Mouse (Mus musculus) E14TG2a.4 (cell line): Measurements from ENCODE around the gene Pnp.
"Not testable (repeated sequence)": the region's sequence is repeated elsewhere in the genome, so short reads cannot be mapped to it uniquely, and the experiment has no call there.

ENCODE experiments used
- H3K27me3 ChIP-seq: 2 replicates; pipeline ENCODE4 v1.6.1; 2014; ENCODE audit warnings: low read length, control low read depth; ENCODE audit not compliant: insufficient read depth
- H3K36me3 ChIP-seq: 2 replicates; pipeline ENCODE4 v1.6.1; 2014; ENCODE audit warnings: low read length, control low read depth; ENCODE audit not compliant: insufficient read depth
- H3K4me1 ChIP-seq: replicated peaks from 2 replicates; pipeline ENCODE4 v1.6.1; 2014; ENCODE audit warnings: low read depth, low read length, control low read depth
- H3K4me3 ChIP-seq: replicated peaks from 2 replicates; pipeline ENCODE4 v1.5.1; 2014; ENCODE audit warnings: mild to moderate bottlenecking, low read length
- H3K9me3 ChIP-seq: 2 replicates; pipeline ENCODE4 v1.6.1; 2014; ENCODE audit warnings: low read length, control low read depth
- CTCF ChIP-seq: conservative IDR thresholded peaks from 2 replicates; pipeline ENCODE4 v1.5.1; 2014; ENCODE audit warnings: low read length
- NANOG ChIP-seq: IDR thresholded peaks from 2 replicates; pipeline ENCODE4 v1.6.1; 2014; ENCODE audit warnings: borderline replicate concordance, low read length, mixed read lengths
- POU5F1 ChIP-seq: IDR thresholded peaks from 2 replicates; pipeline ENCODE4 v1.6.1; 2014; ENCODE audit warnings: low read length, borderline replicate concordance

Pnp gene

GRCm38 (mm10) chr14:50970822-50971221, 39.9 kb downstream of the Pnp start:
- Histone ChIP-seq H3K27me3 (no peaks in the 10 kb centered on the region), H3K4me1 (peaks cover 42% of the 10 kb centered on the region), H3K9me3 (peaks cover 22% of the 10 kb centered on the region), H3K4me3 (no peak overlapping the region), H3K36me3 (no peaks in the 10 kb centered on the region)
- TF ChIP-seq NANOG = no peak
- TF ChIP-seq CTCF = no peak
- TF ChIP-seq POU5F1 = no peak

- not testable (repeated sequence) for H3K36me3 ChIP-seq, H3K4me3 ChIP-seq, H3K27me3 ChIP-seq
- peaks cover 50% of the 10 kb centered on the region for H3K4me1 ChIP-seq
- peaks cover 22% of the 10 kb centered on the region for H3K9me3 ChIP-seq
- peak; percentile 27 for TF ChIP-seq CTCF
These were observed 42.2 kb downstream of the Pnp start for GRCm38 (mm10) chr14:50973054-50973453.

- H3K4me1 ChIP-seq = peaks cover 43% of the 10 kb centered on the region
- peaks cover 15% of the 10 kb centered on the region; the same call in 1 of the 2 replicates for H3K9me3 ChIP-seq
- no peaks in the 10 kb centered on the region for H3K27me3 ChIP-seq
- H3K4me3 ChIP-seq = no peak overlapping the region
- H3K36me3 ChIP-seq = no peaks in the 10 kb centered on the region
- no peak for TF ChIP-seq CTCF
- no peak for TF ChIP-seq POU5F1
- TF ChIP-seq NANOG = no peak; the same call in 1 of the 2 replicates
These were observed 42.8 kb downstream of the Pnp start for GRCm38 (mm10) chr14:50973700-50974099.

GRCm38 (mm10) chr14:50975001-50975400, 44.1 kb downstream of the Pnp start:
- no peak for TF ChIP-seq NANOG
- TF ChIP-seq CTCF = no peak
- TF ChIP-seq POU5F1 = no peak
- H3K27me3 ChIP-seq = no peaks in the 10 kb centered on the region

GRCm38 (mm10) chr14:50976674-50977073, 45.8 kb downstream of the Pnp start:
- TF ChIP-seq CTCF (no peak), POU5F1 (no peak), NANOG (no peak)
- Histone ChIP-seq H3K27me3 (no peaks in the 10 kb centered on the region), H3K4me1 (peaks cover 47% of the 10 kb centered on the region), H3K4me3 (no peak overlapping the region), H3K36me3 (no peaks in the 10 kb centered on the region), H3K9me3 (0 out of 2 replicates have a peak, but pooled peaks cover 5% of the 10 kb centered on the region)

More at GRCm38 (mm10) chr14:50975001-50975400, 44.1 kb downstream of the Pnp start:
- H3K36me3 ChIP-seq = no peaks in the 10 kb centered on the region
- peaks cover 15% of the 10 kb centered on the region; the same call in 1 of the 2 replicates for H3K9me3 ChIP-seq
- peaks cover 50% of the 10 kb centered on the region for H3K4me1 ChIP-seq
- H3K4me3 ChIP-seq = no peak overlapping the region

GRCm38 (mm10) chr14:50978451-50978850, 47.6 kb downstream of the Pnp start:
- H3K4me3 ChIP-seq, H3K9me3 ChIP-seq, H3K27me3 ChIP-seq, H3K36me3 ChIP-seq: not testable (repeated sequence)
- peaks cover 42% of the 10 kb centered on the region for H3K4me1 ChIP-seq

GRCm38 (mm10) chr14:50979631-50980030, 48.7 kb downstream of the Pnp start:
- peaks cover 42% of the 10 kb centered on the region for H3K4me1 ChIP-seq
- TF ChIP-seq POU5F1 (no peak), CTCF (no peak), NANOG (no peak)
- H3K27me3 ChIP-seq = no peaks in the 10 kb centered on the region
- H3K36me3 ChIP-seq = no peaks in the 10 kb centered on the region
- no peak overlapping the region for H3K4me3 ChIP-seq
- H3K9me3 ChIP-seq = peaks cover 8% of the 10 kb centered on the region

GRCm38 (mm10) chr14:50981207-50981606, 50.3 kb downstream of the Pnp start:
- Histone ChIP-seq H3K9me3 (peaks cover 8% of the 10 kb centered on the region), H3K4me1 (peaks cover 42% of the 10 kb centered on the region), H3K36me3 (no peaks in the 10 kb centered on the region), H3K27me3 (no peaks in the 10 kb centered on the region), H3K4me3 (no peak overlapping the region)
- TF ChIP-seq CTCF (no peak), NANOG (no peak), POU5F1 (no peak)

- Histone ChIP-seq H3K4me3 (no peak overlapping the region), H3K36me3 (no peaks in the 10 kb centered on the region), H3K27me3 (no peaks in the 10 kb centered on the region), H3K4me1 (peaks cover 42% of the 10 kb centered on the region), H3K9me3 (peaks cover 8% of the 10 kb centered on the region)
- TF ChIP-seq CTCF (no peak), POU5F1 (no peak), NANOG (no peak)
These were observed 51.0 kb downstream of the Pnp start for GRCm38 (mm10) chr14:50981837-50982236.
